Mouse (Mus musculus): ENCODE data around the gene Zfp628.

Gene Zfp628

GRCm38 (mm10) chr7:4943223-4943815 lies 28.3 kb downstream of the Zfp628 start:
- peak; percentile 91 to 98 for DNase-seq

DNA sequence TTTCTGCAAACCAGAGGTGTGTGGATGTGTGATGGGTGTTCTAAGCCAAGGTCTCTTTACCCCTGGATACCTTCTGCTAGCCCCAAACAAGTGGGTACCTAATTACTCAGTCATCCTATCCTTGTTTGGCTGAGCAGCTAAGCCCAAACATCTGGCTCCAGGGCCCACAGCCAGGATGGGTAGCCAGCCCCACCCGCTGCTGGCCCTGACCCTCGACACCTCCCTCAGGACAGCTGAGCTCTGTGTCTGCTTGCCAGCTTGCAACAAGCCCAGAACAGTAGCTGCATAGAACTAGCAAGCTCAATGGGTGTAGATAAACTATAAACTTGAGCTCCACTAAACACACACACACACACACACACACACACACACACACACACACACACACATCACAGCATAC lies 32.8 kb downstream of the Zfp628 start:
- DNase-seq = no peak

DNA sequence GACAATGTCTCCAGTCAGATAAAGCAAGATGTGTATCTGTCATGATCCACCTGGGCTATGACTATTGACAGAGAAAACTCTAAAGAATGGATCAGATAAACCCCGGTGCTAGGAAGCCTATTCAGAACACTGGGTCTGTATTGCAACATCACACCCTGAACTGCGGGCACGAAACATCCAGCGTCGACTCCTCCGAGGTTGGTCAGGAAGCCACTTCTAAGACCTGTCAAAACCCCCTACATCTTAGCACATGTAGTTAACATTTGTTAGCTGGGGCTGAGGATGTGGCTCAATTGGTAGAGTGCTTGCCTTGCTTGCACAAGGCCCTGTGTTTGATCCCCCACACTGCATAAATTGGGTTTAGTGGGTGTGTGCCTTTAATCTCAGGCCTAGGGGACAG lies 33.4 kb downstream of the Zfp628 start:
- DNase-seq = no peak

GRCm38 (mm10) chr7:4950561-4951342 lies 35.7 kb downstream of the Zfp628 start:
- no peak for DNase-seq

DNA sequence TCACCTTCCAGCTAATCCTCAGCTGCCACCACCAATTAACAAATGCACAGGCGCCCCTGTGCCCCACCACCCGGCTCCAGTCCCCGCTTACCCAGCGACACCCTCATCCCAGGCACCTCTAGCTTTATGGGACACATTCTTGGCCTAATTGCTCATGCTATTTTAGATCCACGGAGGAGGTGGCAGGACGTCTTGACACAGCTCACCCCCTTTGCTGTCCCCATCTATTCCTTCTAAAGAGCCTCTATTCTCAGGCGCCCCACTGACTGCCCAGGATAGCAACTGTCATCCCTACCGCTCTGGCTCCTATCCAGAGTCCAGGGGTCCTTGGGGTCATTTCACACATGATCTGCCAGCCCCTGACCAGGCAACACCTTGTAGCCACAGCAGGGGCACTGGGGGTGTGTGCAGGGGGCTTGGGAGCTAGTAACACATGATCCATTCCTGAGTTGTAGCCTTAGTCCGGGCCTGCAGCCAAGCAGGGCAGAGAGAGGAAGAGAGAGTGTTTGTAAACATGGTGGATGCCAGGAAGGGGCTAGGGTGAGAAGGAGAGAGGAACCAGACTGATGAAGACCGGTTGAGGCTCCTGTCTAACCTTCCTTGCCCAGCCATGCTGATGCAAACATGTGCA lies 38.9 kb downstream of the Zfp628 start:
- no peak for DNase-seq

DNA sequence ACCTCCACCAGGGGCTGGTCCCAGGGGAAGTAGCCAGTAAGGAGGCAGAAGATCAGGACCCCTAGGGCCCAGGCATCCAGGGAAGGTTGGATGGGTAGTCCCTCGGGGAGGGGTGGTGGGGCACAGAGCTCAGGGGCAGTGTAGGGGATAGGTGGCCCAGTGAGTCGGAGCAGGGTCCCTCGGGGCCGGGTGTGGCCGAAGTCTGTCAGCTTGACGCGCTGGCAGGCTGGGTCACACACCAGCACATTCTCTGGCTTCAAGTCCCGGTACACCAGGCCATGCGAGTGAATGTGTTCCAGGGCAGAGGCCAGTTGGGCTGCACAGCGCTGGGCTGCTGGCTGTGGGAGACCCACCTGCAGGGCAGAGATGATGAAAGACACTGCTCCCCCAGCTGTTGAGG lies 42.3 kb downstream of the Zfp628 start:
- DNase-seq = no peak

DNA sequence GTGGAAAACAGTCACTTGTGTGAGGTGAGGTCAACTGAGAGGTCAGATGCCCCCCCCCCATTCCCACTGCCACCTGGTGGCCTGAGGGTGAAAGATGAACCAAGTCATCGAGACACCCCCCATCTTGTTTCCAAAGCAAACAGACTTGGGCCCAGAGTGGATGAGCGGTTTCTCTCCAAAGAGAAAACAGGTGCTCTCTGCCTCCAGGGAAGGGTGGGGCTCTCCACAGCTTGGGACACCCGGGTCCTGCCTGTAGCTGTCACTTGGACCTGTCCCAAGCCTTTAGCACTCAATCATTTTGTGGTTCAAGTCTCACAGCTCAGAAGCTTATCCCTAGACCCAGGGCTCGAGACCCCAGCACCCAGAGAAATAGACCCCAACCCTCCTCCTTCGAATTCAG lies 48.5 kb downstream of the Zfp628 start:
- no peak for DNase-seq

DNA sequence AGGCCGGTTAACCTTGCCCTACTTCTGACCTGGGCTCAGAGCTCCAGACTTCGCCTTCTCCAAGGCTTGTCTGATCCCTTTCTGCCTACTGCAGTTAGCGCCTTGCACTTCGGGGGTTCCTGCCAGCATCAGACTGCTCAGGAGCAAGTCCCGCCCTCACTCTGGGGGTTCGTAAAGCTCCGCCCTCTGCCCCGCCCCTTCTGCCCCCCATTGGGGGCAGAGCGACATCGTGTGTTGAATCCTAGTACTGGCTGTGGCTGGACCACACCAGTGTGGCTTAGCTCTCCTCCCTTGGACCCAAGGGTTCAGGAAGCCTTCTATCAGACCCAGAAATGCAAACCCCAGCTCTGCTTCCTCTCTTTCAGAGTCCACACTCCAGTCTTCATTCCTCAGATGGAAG lies 49.3 kb downstream of the Zfp628 start, which contains the start of gene Sbk2:
Gene Sbk2 (minus strand): TSS at position 135 of the 400 bp plus-strand sequence.
- DNase-seq = peak; percentile 64 to 81

- DNase-seq = no peak
These were observed 50.0 kb downstream of the Zfp628 start for GRCm38 (mm10) chr7:4964988-4965387.

- DNase-seq = no peak
These were observed 56.1 kb downstream of the Zfp628 start, which contains the start of gene Sbk3 for GRCm38 (mm10) chr7:4971068-4971467. Sbk3 (minus strand) TSS chr7:4971168.
